Mouse (Mus musculus) forebrain, embryonic 13.5 days (tissue): Measurements from ENCODE around the gene Vmn1r163. TPM values are rescaled to one million over a fixed set of nuclear protein-coding genes. Genes with fewer than 3 reads are reported as not detected.
"Not testable (repeated sequence)": the region's sequence is repeated elsewhere in the genome, so short reads cannot be mapped to it uniquely, and the experiment has no call there.

Source experiments
- ATAC-seq: fragments of 200-750 bp; cut with Nextera tagmentation; 2 replicates; pipeline ENCODE4 v1.8.0; 2017
- H3K27ac ChIP-seq: fragments of 300-500 bp; sonication (generic); 2 replicates; pipeline ENCODE4 v1.5.1; 2015; ENCODE audit warnings: inconsistent platforms, mild to moderate bottlenecking, moderate library complexity
- H3K27me3 ChIP-seq: fragments of 300-500 bp; sonication (generic); 2 replicates; pipeline ENCODE4 v1.6.1; 2015; ENCODE audit warnings: mild to moderate bottlenecking, inconsistent platforms
- H3K36me3 ChIP-seq: fragments of 300-500 bp; sonication (generic); 2 replicates; pipeline ENCODE4 v1.6.1; 2015; ENCODE audit warnings: mild to moderate bottlenecking, inconsistent platforms; ENCODE audit not compliant: poor library complexity, severe bottlenecking
- H3K4me1 ChIP-seq: fragments of 300-500 bp; sonication (generic); 2 replicates; pipeline ENCODE4 v1.6.1; 2015; ENCODE audit warnings: inconsistent platforms
- H3K4me2 ChIP-seq: fragments of 300-500 bp; sonication (generic); 2 replicates; pipeline ENCODE4 v1.6.1; 2015; ENCODE audit warnings: inconsistent platforms, mild to moderate bottlenecking, moderate library complexity
- H3K4me3 ChIP-seq: fragments of 300-500 bp; sonication (generic); 2 replicates; pipeline ENCODE4 v1.5.1; 2015; ENCODE audit warnings: mild to moderate bottlenecking, inconsistent platforms
- H3K9ac ChIP-seq: fragments of 300-500 bp; sonication (generic); 2 replicates; pipeline ENCODE4 v1.6.1; 2015; ENCODE audit warnings: mild to moderate bottlenecking, inconsistent platforms
- H3K9me3 ChIP-seq: fragments of 300-500 bp; sonication (generic); replicated peaks from 2 replicates; pipeline ENCODE4 v1.6.1; 2016; ENCODE audit warnings: inconsistent platforms
- WGBS: fragments of 180-500 bp; shearing (Covaris S2); methylation state at CpG from one replicate; pipeline ENCODE4 v1.1.7; 2015; 5-methylcytosine and 5-hydroxymethylcytosine counted together
- polyA plus RNA-seq: library from polyadenylated mRNA; unstranded; fragments of >200 nt; fragmentation: Nextera tagmentation; extraction: Ambion mirVana; gene quantifications from 2 replicates; pipeline ENCODE4 v1.2.1, GENCODE M21; 2015

The Vmn1r163 gene
- polyA plus RNA-seq: not detected in 2 replicates

DNA sequence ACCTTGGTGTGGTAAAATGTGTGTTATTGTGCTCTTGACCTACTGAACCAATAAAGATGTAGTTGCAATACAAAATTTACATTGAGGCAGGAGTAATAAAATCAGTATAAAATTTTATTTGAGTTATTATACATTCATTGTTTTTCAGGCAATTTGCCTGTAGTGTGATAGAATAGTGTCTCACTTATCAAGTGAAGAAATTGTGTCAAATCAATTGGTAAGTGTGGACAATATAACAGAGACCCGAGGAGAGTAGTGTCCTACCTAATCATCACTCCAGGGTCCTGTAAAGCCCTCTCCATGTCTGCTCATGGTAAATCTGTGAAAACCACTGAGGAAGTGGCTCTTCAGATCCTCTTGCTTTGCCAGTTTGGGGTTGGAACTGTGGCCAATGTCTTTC lies at the start of gene Vmn1r163:
Gene Vmn1r163 (plus strand): TSS at position 301 of the 400 bp plus-strand sequence.
- not testable (repeated sequence) for H3K36me3 ChIP-seq, H3K9ac ChIP-seq, H3K4me3 ChIP-seq, H3K27me3 ChIP-seq, H3K4me1 ChIP-seq, ATAC-seq, H3K27ac ChIP-seq, H3K9me3 ChIP-seq, H3K4me2 ChIP-seq
- no CpG with 5 or more reads among the region's 1 CpGs for WGBS

- no CpG with 5 or more reads among the region's 3 CpGs for WGBS
- not testable (repeated sequence) for H3K36me3 ChIP-seq, H3K4me3 ChIP-seq, H3K27me3 ChIP-seq, H3K9me3 ChIP-seq, ATAC-seq, H3K4me2 ChIP-seq, H3K9ac ChIP-seq, H3K27ac ChIP-seq, H3K4me1 ChIP-seq
Measured at GRCm38 (mm10) chr7:23019823-23020222, 35.5 kb upstream of the Vmn1r163 start, which contains the start of gene Gm4216. Gene Gm4216 (minus strand): TSS chr7:23019923.

DNA sequence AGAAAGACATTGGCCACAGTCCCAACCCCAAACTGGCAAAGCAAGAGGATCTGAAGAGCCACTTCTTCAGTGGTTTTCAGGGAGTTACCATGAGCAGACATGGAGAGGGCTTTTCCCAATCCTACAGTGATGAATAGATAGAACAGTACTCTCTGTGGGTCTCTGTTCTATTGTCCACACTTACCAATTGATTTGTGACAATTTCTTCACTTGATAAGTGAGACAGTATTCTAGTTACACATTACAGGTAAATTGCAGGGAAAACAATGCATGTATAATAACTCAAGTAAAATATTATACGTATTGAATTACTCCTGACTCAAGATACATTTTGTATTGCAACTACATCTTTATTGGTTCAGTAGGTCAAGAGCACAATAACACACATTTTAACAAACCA lies 12.0 kb downstream of the Vmn1r163 start, which contains the start of gene Gm8720:
Gene Gm8720 (minus strand): TSS at position 101 of the 400 bp plus-strand sequence.
- not testable (repeated sequence) for H3K27me3 ChIP-seq, H3K27ac ChIP-seq, H3K9ac ChIP-seq, H3K9me3 ChIP-seq, ATAC-seq, H3K4me1 ChIP-seq, H3K36me3 ChIP-seq, H3K4me2 ChIP-seq, H3K4me3 ChIP-seq
- WGBS: no CpG with 5 or more reads among the region's 1 CpGs

Other genes with a start within 250 kb of the Vmn1r163 start
- gene Vmn1r159, start 211.9 kb upstream of the Vmn1r163 start, polyA plus RNA-seq: not detected in 2 replicates
- not detected in 2 replicates for gene Vmn1r160, start 184.3 kb upstream of the Vmn1r163 start, polyA plus RNA-seq
- not detected in 2 replicates for gene Gm4214, start 70.9 kb upstream of the Vmn1r163 start, polyA plus RNA-seq
- not detected in 2 replicates for gene Gm4216, start 35.6 kb upstream of the Vmn1r163 start, polyA plus RNA-seq
- gene Gm8720, start 11.9 kb downstream of the Vmn1r163 start, polyA plus RNA-seq: not detected in 2 replicates
- gene Gm10662, start 88.9 kb downstream of the Vmn1r163 start, polyA plus RNA-seq: not detected in 2 replicates
- not detected in 2 replicates for gene Vmn1r165, start 161.8 kb downstream of the Vmn1r163 start, polyA plus RNA-seq
- gene Vmn1r166, start 196.1 kb downstream of the Vmn1r163 start, polyA plus RNA-seq: not detected in 2 replicates
- gene Gm6902, start 223.4 kb downstream of the Vmn1r163 start, polyA plus RNA-seq: not detected in 2 replicates
- gene Nlrp4e, start 245.7 kb downstream of the Vmn1r163 start, polyA plus RNA-seq: not detected in 2 replicates